Mouse (Mus musculus): ENCODE measurements at regions not wholly inside any gene's neighbourhood (a gene's known extent, or its start where the extent isn't known, plus 50 kb on each side); places are given as distances from the start of the nearest gene placed in this dataset.

DNA sequence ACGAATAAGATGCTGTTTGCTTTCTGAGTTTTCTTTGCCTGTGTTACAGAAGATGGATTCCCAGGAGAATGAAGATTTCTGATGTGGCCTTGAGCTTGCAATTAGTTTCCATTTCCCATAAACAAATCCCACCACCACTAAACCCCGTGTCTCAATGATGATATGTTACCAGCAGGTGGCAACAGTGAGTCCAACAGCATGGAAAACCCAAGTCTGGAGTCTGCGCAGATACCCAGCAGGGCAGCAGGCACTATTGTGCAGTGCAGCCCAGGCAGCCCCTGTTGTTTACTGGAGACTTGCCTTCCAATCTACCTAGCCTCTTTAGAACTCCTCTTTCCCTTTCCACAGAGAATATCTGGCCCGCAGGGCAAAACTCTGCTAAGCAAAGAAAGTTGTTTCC is 62.7 kb downstream of the Bmp2 start:
- DNase-seq = no peak

- DNase-seq = no peak
Observed at GRCm38 (mm10) chr2:133615299-133615698, 63.3 kb downstream of the Bmp2 start.

DNA sequence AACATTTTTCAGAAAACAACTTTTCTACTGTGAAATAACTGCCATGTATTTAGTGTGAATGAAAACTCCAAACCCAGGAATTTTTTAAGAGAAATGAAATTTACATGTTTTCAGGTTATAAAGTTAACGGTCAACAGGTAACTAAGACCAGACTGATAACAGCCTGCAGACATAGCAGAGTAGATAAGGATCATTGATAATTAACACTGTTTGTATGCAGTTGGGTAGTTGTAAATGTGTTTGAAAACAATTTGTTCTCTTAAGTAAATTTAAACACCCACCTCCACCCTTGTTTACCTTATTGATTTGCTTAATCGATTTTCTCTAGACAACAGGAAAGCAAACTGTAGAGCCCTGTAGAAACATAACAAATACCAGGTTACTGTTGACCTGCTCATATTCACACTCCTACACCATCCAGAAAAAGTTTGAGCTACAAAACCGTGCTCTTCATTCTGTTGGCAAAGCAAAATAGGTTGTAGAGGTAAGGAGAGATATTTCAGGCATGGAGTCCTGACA is 65.4 kb downstream of the Bmp2 start:
- no peak for DNase-seq

GRCm38 (mm10) chr2:133622523-133622922 is 70.6 kb downstream of the Bmp2 start:
- DNase-seq = no peak

DNA sequence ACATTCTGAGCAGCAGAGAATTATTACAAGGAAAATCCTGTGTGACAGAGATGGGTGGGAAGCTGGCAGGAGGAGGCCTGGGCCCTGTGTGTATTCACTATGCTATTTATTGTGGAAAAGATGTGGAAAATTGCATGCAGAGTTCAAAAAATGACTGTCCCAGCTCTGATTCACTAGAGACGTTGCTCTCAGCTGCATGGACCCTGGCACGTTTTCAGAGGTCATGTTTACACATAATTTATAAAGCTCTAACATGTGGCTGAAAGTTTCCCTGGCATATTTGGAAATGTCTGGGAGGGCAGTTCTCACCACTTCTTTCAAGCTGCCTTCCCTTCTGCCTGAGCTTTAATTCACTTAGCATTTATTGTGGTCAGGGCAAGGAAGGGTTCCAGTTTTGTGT is 73.6 kb downstream of the Bmp2 start:
- no peak for DNase-seq

DNA sequence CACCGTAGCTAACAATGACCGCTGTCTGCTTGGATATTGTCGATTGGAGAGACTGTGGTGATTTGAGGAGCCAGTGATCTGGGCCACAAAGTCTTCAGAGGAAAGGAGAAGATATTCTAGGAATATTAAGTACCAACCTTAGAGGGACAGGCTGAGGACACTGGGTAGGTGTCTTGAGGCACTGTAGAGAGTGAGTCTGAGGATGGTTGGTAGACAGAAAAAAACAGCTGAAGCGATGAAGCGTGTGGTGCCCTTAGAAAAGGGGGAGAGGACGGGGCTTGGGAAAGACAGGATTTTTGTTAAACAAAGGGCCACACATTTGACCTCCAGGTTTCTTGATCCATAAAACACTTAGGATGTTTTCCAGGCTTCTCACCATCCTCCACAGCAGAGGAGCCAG is 76.9 kb downstream of the Bmp2 start:
- no peak for DNase-seq

- no peak for DNase-seq
Observed at GRCm38 (mm10) chr2:133635434-133635833, 83.5 kb downstream of the Bmp2 start.

GRCm38 (mm10) chr2:133649874-133650481 is 98.0 kb downstream of the Bmp2 start:
- DNase-seq = no peak

GRCm38 (mm10) chr2:133666331-133667054 is 114.5 kb downstream of the Bmp2 start:
- no peak for DNase-seq

DNA sequence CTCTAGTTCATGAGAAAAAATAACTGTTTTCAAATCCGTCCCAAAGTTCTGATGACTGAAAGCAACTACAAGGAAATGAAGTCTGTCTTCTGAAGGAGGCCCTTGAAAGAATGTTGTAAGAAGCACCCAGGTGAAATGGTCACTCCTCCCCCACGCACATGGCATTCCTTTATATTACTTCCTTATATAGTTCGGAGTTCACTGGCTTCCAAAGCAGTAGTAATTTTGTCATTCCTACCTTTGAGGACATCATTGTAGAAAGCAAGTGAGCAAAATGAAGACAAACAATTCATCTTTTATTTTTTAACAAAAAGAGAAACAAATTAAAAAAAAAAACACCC is 115.1 kb downstream of the Bmp2 start:
- no peak for DNase-seq

DNA sequence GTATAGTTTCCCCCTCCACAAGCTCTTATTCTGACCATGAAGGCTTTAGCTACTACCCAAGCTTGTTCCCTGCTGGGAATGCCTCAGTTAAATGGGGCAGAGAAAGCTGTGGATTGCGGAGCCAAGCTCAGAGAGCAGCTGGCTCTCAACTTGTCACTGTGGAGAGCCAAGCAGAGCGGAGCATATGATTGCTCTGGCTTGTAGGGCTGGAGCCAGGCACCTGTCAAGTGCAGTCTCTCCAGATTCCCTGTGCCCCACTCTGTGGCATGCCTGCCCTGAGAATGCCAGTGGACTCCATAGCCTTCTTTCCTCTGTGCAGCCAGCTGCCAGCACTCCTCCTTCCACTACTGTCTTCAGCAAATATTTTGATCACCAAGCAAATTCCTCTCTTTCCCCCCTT is 117.9 kb downstream of the Bmp2 start:
- DNase-seq = no peak

DNA sequence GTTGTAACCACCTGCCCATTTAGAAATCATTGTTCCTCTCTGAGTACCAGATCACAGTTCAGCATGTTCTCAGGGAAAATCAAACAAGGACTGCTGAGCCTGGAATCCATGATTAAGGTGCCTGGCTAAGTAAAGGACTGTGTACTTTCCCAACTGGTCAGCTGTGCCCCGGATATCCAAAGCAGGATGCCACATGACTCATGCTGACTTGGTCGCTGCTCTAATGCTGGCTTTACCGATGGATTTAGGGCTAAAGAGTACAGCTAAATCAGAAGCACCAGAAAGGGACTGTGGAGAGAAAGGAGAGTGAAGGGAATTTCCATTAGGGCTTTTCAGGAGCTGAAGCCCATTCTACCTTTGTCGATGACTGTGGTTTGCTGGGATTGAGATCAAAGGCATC is 119.6 kb downstream of the Bmp2 start:
- DNase-seq = no peak

- no peak for DNase-seq
Observed at GRCm38 (mm10) chr2:133684367-133684766, 132.4 kb downstream of the Bmp2 start.

- no peak for DNase-seq
Observed at GRCm38 (mm10) chr2:133688121-133688787, 136.3 kb downstream of the Bmp2 start.

DNA sequence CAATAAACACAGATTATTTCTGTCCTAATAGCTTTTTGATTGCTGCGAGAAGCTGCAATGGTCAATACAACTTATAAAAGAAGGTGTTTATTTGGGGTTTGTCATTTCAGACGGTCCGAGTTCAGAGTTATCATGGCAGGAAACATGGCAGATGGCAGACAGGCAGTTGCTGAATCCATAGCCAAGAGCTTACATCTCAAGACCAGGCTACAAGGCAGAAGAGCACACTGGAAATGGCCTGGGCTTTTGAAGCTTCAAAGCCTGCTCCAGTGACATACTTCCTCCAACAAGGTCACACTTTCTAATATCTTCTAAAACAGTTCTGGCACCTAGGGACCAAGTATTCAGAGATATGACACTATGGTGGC is 136.8 kb downstream of the Bmp2 start:
- DNase-seq = no peak

- DNase-seq = no peak
Observed at GRCm38 (mm10) chr2:133708735-133709584, 157.0 kb downstream of the Bmp2 start.

GRCm38 (mm10) chr2:133716243-133716642 is 164.3 kb downstream of the Bmp2 start:
- peak; percentile 55 for DNase-seq

DNA sequence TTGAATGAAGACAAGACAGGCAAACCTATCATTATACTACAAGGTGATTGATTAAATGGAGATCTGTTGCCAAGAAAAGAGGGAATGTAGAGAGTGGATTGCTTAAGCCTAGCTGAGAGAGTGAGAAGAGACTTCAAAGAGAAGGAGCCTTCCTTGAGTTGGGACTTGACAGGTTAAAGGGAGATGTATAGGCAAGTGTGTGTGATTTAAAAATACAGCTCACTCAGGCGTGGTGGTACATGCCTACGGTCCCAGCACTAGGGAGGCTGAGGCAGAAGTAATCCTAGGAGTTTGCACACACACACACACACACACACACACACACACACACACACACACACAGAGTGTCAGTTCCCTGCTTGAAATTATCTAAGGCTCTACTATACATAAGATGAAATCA is 165.1 kb downstream of the Bmp2 start:
- no peak for DNase-seq

DNA sequence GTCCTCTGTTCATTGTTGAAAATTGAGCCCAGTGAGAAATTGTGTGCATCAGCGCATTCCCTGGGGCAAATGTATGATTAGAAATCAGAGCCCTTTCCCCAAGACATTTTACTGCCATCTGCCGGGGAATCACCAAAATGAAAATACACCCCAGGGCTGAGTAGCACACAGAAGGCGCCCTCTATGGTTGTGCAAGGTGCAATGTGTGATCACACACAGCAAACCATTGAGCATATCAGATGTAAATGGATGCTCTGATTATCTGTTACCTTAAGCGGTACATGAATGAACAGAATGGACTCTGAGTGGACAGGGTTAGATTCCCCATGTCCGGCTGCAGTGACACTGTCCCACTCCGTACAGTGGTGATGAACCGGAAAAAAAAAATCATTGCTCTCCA is 172.4 kb downstream of the Bmp2 start:
- peak; percentile 40 for DNase-seq

DNA sequence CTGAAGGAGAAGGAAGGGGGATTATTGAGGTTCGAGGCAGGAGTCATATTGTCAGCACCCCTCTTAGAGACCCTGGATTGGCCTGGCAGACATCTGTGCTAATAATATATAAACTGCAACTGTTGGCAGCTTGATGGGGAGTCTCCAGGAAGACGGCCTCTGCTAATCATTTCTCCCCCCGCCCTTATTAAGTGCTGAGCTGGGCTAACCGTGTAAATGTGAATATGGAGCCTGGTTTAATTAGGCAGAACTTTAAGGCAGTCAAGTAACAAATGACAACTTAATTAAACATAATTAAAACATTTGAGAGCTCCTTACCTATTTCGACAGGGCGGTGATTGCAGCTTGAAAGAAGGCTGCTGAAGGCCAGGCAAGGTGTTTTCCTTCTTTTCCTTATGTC is 172.8 kb downstream of the Bmp2 start:
- DNase-seq = peak; percentile 39

DNA sequence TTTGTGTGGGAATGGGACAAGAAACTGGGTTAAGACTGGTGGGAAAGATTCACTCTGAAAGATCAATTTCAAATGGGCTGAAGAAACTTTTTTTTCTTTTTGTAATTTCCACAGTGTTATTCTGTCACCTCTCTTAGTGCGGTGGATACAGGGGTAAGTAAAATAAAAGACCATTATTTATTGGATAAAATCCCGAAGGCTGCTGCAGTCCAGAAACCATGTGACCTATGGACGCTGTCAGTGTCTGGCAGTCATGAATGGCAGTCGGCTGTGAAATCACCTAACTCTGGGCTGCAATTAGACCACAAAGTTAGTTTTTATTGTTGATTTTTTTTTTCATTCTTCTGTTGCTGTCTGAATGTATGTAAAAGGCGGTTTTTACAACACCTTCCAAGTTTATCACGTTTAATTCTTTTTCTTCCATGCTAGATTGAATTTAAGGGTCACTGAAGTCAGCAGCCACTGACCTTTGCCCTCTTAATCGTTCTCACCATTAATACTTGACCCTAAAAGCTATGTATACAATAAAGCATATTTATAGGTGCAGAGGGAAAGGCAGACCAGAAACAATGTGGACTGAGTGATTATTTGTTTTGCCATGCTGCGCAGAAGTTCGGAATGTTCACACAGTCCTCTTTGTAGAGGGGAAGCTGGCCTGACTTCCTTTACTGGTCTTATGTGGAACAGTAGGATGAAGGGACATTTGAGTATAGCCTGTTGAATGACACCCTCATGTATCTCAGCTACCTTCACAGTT is 182.7 kb downstream of the Bmp2 start:
- no peak for DNase-seq

- DNase-seq = no peak
Observed at GRCm38 (mm10) chr2:133738839-133739430, 187.0 kb downstream of the Bmp2 start.
